Mouse (Mus musculus) ES-E14 (cell line): ENCODE results near the gene Hist1h4c. TPM values are rescaled to one million over a fixed set of nuclear protein-coding genes. Genes with fewer than 3 reads are reported as not detected.

Experiments used
- DNase-seq: peaks from one replicate; pipeline ENCODE4 v3.0.0-alpha.2; 2013; ENCODE audit warnings: low read depth, low spot score
- H3K27ac ChIP-seq: 2 replicates; pipeline ENCODE4 v1.5.1; 2012; ENCODE audit warnings: low read depth, mild to moderate bottlenecking, low read length, moderate library complexity, mixed read lengths; ENCODE audit not compliant: poor library complexity, insufficient read depth, severe bottlenecking
- H3K36me3 ChIP-seq: 2 replicates; pipeline ENCODE4 v1.6.1; 2012; ENCODE audit warnings: mild to moderate bottlenecking, low read length, moderate library complexity, mixed read lengths; ENCODE audit not compliant: control insufficient read depth, poor library complexity, insufficient read depth, severe bottlenecking
- H3K4me1 ChIP-seq, 2 experiments: fragments of 150-350 bp in 1 of 2; sonication (generic) in 1 of 2; 2 replicates each; pipeline ENCODE4 v1.6.1; 2012; ENCODE audit warnings: low read length in 2 of 2, mild to moderate bottlenecking in 1 of 2, mixed read lengths in 1 of 2; ENCODE audit not compliant: control insufficient read depth in 2 of 2, insufficient read depth in 2 of 2, poor library complexity in 1 of 2
- H3K4me3 ChIP-seq, 2 experiments: fragments of 150-350 bp in 1 of 2; sonication (generic) in 1 of 2; 2 replicates each; pipeline ENCODE4 v1.5.1; 2012; ENCODE audit warnings: low read length in 2 of 2, low read depth in 1 of 2, mild to moderate bottlenecking in 1 of 2, mixed read lengths in 1 of 2; ENCODE audit not compliant: insufficient read depth in 1 of 2, poor library complexity in 1 of 2, severe bottlenecking in 1 of 2
- H3K9ac ChIP-seq: 2 replicates; pipeline ENCODE4 v1.6.1; 2012; ENCODE audit warnings: low read depth, mild to moderate bottlenecking, low read length, mixed read lengths; ENCODE audit not compliant: poor library complexity, insufficient read depth, severe bottlenecking
- H3K9me3 ChIP-seq: fragments of 150-350 bp; sonication (generic); 2 replicates; pipeline ENCODE4 v1.6.1; 2012; ENCODE audit warnings: low read depth, mild to moderate bottlenecking, low read length; ENCODE audit not compliant: control insufficient read depth, insufficient read depth
- CHD2 ChIP-seq: IDR thresholded peaks from 2 replicates; pipeline ENCODE4 v1.6.1; 2014; ENCODE audit warnings: mild to moderate bottlenecking, low read depth, low read length, inconsistent platforms
- HCFC1 ChIP-seq: IDR thresholded peaks from 2 replicates; pipeline ENCODE4 v1.6.1; 2012; ENCODE audit warnings: low read length, inconsistent platforms, borderline replicate concordance; ENCODE audit not compliant: insufficient read depth
- MAFK ChIP-seq: IDR thresholded peaks from 2 replicates; pipeline ENCODE4 v1.6.1; 2014; ENCODE audit warnings: mild to moderate bottlenecking, low read depth, low read length, inconsistent platforms; ENCODE audit not compliant: insufficient read depth
- ZC3H11A ChIP-seq: IDR thresholded peaks from 2 replicates; pipeline ENCODE4 v1.6.1; 2012; ENCODE audit warnings: low read depth, mild to moderate bottlenecking, inconsistent platforms, low read length, borderline replicate concordance
- ZNF384 ChIP-seq: IDR thresholded peaks from 2 replicates; pipeline ENCODE4 v1.6.1; 2012; ENCODE audit warnings: low read depth, low read length, inconsistent platforms
- in situ Hi-C, 2 experiments: fragments of 600-800 bp; cut with MboI; formaldehyde crosslinking; loops; one replicate each; pipeline ENCODE4 v1.15.1; 2025; ENCODE audit warnings: low sequenced_read_pairs in 2 of 2, inconsistent platforms in 1 of 2; ENCODE audit not compliant: unreplicated experiment in 2 of 2
- total RNA-seq: library from RNA; depleted of rRNA; stranded (reverse); fragments of 300-350 nt; gene quantifications from 2 replicates; pipeline ENCODE4 v1.2.3, GENCODE M21; 2012

Hist1h4c gene
- total RNA-seq, 1 experiment, result 496 TPM

DNA sequence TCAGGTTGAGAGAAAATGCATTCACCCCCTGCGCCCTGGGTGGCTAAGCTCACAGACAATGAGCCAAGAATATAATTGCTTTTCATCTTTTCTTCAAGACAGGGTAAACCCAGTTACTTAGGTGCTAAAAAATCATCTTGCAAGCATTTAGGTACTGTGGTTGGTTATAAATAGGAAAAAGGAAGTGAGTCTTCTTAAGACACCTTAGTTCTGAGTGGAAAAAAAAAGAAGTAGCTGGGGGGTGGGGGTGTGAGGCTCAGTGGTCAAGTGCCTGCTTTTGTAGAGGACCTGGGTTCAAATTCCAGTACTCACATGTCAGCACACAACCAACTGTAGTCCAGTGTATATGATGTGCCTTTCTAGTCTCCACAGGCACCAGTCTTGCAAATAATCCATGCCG, 9.3 kb downstream of the Hist1h4c start:
- H3K9ac ChIP-seq, result no peak overlapping the region
- no peak for DNase-seq
- in situ Hi-C loops, result loop anchor here in 1 of 2 experiments (25.0 kb wide), 1 partner anchor 1652 kb away; the partner anchor contains the start of genes Hist1h2ag, Hist1h2ah, Hist1h2bj and Hist1h2bk
- no peaks in the 10 kb centered on the region; a peak in 1 of 4 replicates for H3K4me1 ChIP-seq
- no peak overlapping the region for H3K4me3 ChIP-seq
- no peak for TF ChIP-seq ZNF384
- no peak for TF ChIP-seq HCFC1
- no peak for TF ChIP-seq ZC3H11A
- no peak for TF ChIP-seq MAFK
- no peak for TF ChIP-seq CHD2
- no peaks in the 10 kb centered on the region; the same call in 1 of the 2 replicates for H3K9me3 ChIP-seq
- H3K36me3 ChIP-seq, result no peaks in the 10 kb centered on the region
- H3K27ac ChIP-seq, result no peak overlapping the region

DNA sequence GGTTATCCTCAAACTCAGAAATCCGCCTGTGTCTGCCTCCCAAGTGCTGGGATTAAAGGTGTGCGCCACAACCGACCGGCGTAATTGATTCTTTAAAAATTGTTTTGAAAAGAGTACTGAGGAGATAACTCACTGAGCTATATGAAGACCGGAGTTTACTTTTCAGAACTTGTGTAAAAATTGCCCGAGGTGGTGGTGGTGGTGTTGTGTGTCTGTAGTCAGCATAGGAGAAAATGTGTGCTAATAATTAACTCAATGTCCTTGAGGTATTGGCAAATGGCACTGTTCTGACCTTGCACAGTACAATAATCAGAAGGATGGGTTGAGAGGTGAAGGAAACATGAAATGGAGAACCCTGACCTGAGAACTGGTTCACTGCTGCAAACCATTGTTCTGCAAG, 10.3 kb downstream of the Hist1h4c start:
- no peaks in the 10 kb centered on the region; the same call in 1 of the 2 replicates for H3K9me3 ChIP-seq
- DNase-seq, result no peak
- no peak overlapping the region for H3K4me3 ChIP-seq
- in situ Hi-C loops, result loop anchor here in 1 of 2 experiments (25.0 kb wide), 1 partner anchor 1651 kb away; the partner anchor contains the start of genes Hist1h2ag, Hist1h2ah, Hist1h2bj and Hist1h2bk
- no peaks in the 10 kb centered on the region for H3K36me3 ChIP-seq
- H3K4me1 ChIP-seq, result no peaks in the 10 kb centered on the region; a peak in 1 of 4 replicates
- no peak for TF ChIP-seq HCFC1
- TF ChIP-seq ZNF384, result no peak
- no peak for TF ChIP-seq ZC3H11A
- TF ChIP-seq MAFK, result no peak
- TF ChIP-seq CHD2, result no peak
- H3K9ac ChIP-seq, result no peak overlapping the region
- H3K27ac ChIP-seq, result no peak overlapping the region

DNA sequence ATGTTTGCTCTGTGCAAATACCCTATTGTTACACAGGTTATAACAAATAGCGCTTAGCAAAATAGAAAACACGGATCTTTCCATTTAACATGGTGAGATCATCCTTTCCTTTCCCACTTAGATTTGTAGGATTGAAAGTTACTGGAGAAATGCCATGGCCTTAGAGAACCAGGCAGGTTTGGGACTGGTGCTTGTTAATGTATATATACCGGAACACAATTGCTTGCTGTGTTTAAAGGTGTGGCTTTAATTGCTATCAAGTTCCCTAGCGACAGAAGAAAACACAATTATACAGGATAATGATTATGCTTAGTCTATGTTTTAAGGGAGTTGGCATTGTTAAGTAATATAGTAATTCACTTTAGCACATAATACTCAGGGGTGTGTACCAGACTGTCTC, 11.1 kb downstream of the Hist1h4c start:
- no peak for DNase-seq
- Histone ChIP-seq H3K27ac (no peak overlapping the region), H3K4me3 (no peak overlapping the region), H3K36me3 (no peaks in the 10 kb centered on the region), H3K9me3 (no peaks in the 10 kb centered on the region), H3K9ac (no peak overlapping the region), H3K4me1 (peaks cover 0 to 2% of the 10 kb centered on the region in 2 experiments; a peak in 2 of 4 replicates)
- in situ Hi-C loops, result loop anchor here in 1 of 2 experiments (25.0 kb wide), 1 partner anchor 1650 kb away; the partner anchor contains the start of genes Hist1h2ag, Hist1h2ah, Hist1h2bj and Hist1h2bk
- TF ChIP-seq HCFC1 (no peak), MAFK (no peak), CHD2 (no peak), ZC3H11A (no peak), ZNF384 (no peak)

DNA sequence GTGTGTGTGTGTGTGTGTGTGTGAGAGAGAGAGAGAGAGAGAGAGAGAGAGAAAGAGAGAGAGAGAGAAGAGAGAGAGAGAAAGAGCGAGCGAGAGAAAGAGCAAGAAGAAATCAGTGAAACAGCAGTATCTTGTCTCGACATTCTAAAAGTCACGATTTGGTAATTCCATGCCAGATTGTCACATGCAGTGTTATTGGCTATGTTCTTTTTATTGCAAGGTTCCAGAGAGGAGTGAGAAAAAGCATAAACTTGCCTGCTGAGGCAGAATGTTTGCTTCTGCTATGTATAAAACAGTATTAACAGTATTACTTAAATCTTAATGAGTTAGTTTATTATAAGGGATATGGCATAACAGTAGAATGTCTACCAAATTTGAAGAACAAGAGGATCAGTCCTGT, 12.3 kb downstream of the Hist1h4c start:
- H3K9ac ChIP-seq, result no peak overlapping the region; the same call in 1 of the 2 replicates
- H3K4me3 ChIP-seq, result no peak overlapping the region
- DNase-seq, result no peak

More for the DNA sequence above, 12.3 kb downstream of the Hist1h4c start:
- in situ Hi-C loops, result loop anchor here in 1 of 2 experiments (25.0 kb wide), 1 partner anchor 1649 kb away; the partner anchor contains the start of genes Hist1h2ag, Hist1h2ah, Hist1h2bj and Hist1h2bk
- H3K27ac ChIP-seq, result no peak overlapping the region
- H3K36me3 ChIP-seq, result no peaks in the 10 kb centered on the region
- H3K4me1 ChIP-seq, result peaks cover 0 to 2% of the 10 kb centered on the region in 2 experiments; a peak in 2 of 4 replicates
- TF ChIP-seq MAFK, result no peak
- no peak for TF ChIP-seq ZNF384
- no peak for TF ChIP-seq ZC3H11A
- TF ChIP-seq CHD2, result no peak
- no peak for TF ChIP-seq HCFC1
- no peaks in the 10 kb centered on the region for H3K9me3 ChIP-seq
